Mouse (Mus musculus) heart, postnatal 0 days (tissue): Measurements from ENCODE around the gene Tns1.

Experiments used
- CTCF ChIP-seq: IDR thresholded peaks from 2 replicates; pipeline ENCODE4 v1.5.1; 2016; ENCODE audit warnings: antibody characterized with exemption, control low read depth, low read depth
- EP300 ChIP-seq: IDR thresholded peaks from 2 replicates; pipeline ENCODE4 v1.6.1; 2016; ENCODE audit warnings: antibody characterized with exemption, low read depth

DNA sequence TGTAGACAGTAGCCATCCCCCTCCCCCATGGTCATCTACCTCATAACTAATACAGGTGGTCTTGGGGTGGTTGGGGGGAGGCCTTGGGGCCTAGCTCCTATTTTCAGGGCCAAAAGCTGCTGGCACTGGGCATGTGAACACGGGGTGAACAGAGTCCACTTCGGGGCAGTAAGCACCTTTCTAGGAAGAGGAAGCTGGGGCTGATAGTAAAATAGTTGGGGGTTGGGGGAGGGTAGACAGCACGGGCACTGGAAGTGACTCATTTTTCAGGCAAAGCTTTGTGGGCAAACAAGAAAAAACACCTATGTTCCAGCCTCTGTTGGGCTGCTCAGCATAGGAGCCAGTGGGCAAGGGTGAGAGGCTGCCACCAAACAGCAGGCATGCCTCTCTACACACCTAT lies 187.7 kb downstream of the Tns1 start:
- no peak for TF ChIP-seq CTCF
- TF ChIP-seq EP300, result no peak
